Comparison of ENCODE assay signal across 27 mouse cellular contexts in genomic region chr6:18135246-18135645, GRCm38 (mm10). TPM values are rescaled to one million over a fixed set of nuclear protein-coding genes. Genes with fewer than 3 reads are reported as not detected.
A peak's percentile ranks its signal among the peaks of the same experiment; 100 is the strongest.
DNase-seq lines count a peak whose midpoint lies in the region; ATAC-seq and TF ChIP-seq lines count a peak whose summit lies in the region.
"Had no signal": no experiment of that assay in that cellular context is flagged by ENCODE, and none has a peak within 500 bp of the region (broad histone marks: within the 10 kb centered on the region; RNA-seq: fewer than 3 reads in every experiment).

No protein-coding gene starts in this region.

- H3K9ac ChIP-seq in forebrain, postnatal 0 days, result no peak overlapping the region
- no peak overlapping the region for H3K9ac ChIP-seq in forebrain, embryonic 12.5 days
- H3K9ac ChIP-seq in limb, embryonic 14.5 days (ENCODE audit: low read depth, low read length, severe bottlenecking), result no peak overlapping the region
- no peak overlapping the region for H3K9ac ChIP-seq in MEL (ENCODE audit: control insufficient read depth, low read depth, low read length, poor library complexity, severe bottlenecking)
- no peak overlapping the region for H3K9ac ChIP-seq in embryonic facial prominence, embryonic 14.5 days (ENCODE audit: low read depth, low read length)
- H3K9ac ChIP-seq: embryonic facial prominence, embryonic 15.5 days; hindbrain, embryonic 13.5 days; stomach, embryonic 15.5 days had no signal

- 41% methylated on average over 1 of the region's 1 CpGs for WGBS in forebrain, postnatal 0 days
- WGBS in forebrain, embryonic 12.5 days, result 44% methylated on average over 1 of the region's 1 CpGs
- 41% methylated on average over 1 of the region's 1 CpGs for WGBS in limb, embryonic 14.5 days
- 52% methylated on average over 1 of the region's 1 CpGs for WGBS in limb, embryonic 10.5 days
- WGBS in embryonic facial prominence, embryonic 14.5 days, result 28% methylated on average over 1 of the region's 1 CpGs

- TF ChIP-seq RAD21 in MEL (IDR thresholded peaks at IDR 0.05; ENCODE audit: low read depth, low read length), result peak; percentile 56

- H3K36me3 ChIP-seq in forebrain, postnatal 0 days (ENCODE audit: insufficient read depth), result no peaks in the 10 kb centered on the region
- H3K36me3 ChIP-seq in forebrain, embryonic 12.5 days (replicated peaks), result no peaks in the 10 kb centered on the region
- H3K36me3 ChIP-seq in limb, embryonic 14.5 days (ENCODE audit: control insufficient read depth, insufficient read depth, low read length), result no peaks in the 10 kb centered on the region
- H3K36me3 ChIP-seq in limb, embryonic 10.5 days, result no peaks in the 10 kb centered on the region
- H3K36me3 ChIP-seq in MEL (ENCODE audit: control insufficient read depth in 1 of 2, insufficient read depth in 2 of 2, low read length in 2 of 2), result no peaks in the 10 kb centered on the region
- no peaks in the 10 kb centered on the region for H3K36me3 ChIP-seq in embryonic facial prominence, embryonic 14.5 days (ENCODE audit: control insufficient read depth, insufficient read depth, low read length)
- H3K36me3 ChIP-seq: embryonic facial prominence, embryonic 15.5 days; forebrain, embryonic 10.5 days; hindbrain, embryonic 13.5 days; stomach, embryonic 15.5 days had no signal

- TF ChIP-seq POLR2A in limb, embryonic 14.5 days (IDR thresholded peaks at IDR 0.05; ENCODE audit: borderline replicate concordance, extremely low read depth, insufficient read depth, insufficient read length), result no peak
- TF ChIP-seq POLR2A in MEL (IDR thresholded peaks at IDR 0.05; ENCODE audit: control insufficient read depth in 1 of 2, insufficient read depth in 1 of 2, low read depth in 1 of 2, low read length in 2 of 2, poor library complexity in 1 of 2), result no peak

- TF ChIP-seq EP300 in MEL (IDR thresholded peaks at IDR 0.05; ENCODE audit: low read depth in 1 of 2, low read length in 2 of 2), result no peak

- peak; percentile 5 for DNase-seq in forebrain, postnatal 0 days
- DNase-seq in limb, embryonic 14.5 days (ENCODE audit: low spot score), result peak; percentile 6
- no peak for DNase-seq in limb, embryonic 10.5 days (ENCODE audit: low spot score)
- DNase-seq in MEL (ENCODE audit: low read depth, low spot score), result peak; percentile 8
- peak; percentile 6 for DNase-seq in embryonic facial prominence, embryonic 14.5 days (ENCODE audit: low spot score)
- no peak for DNase-seq in spleen, postnatal 10 days (ENCODE audit: low spot score in 2 of 2)
- DNase-seq: B cell, adult 2 months; cerebellum, adult 11-12 months; cerebellum, postnatal 25 days; gastrocnemius, postnatal 25 days; kidney, adult 11 months; kidney, postnatal 10 days; layer of hippocampus, adult 9-11 months; lung, adult 2 months; spleen, adult 18-20 months had no signal

- ATAC-seq in forebrain, postnatal 0 days, result no peak
- ATAC-seq in forebrain, embryonic 12.5 days (ENCODE audit: low FRiP score), result no peak
- ATAC-seq in limb, embryonic 14.5 days (ENCODE audit: low FRiP score, low read depth), result no peak
- no peak for ATAC-seq in embryonic facial prominence, embryonic 14.5 days (ENCODE audit: low read depth)
- ATAC-seq: midbrain, embryonic 16.5 days had no signal

- H3K9me3 ChIP-seq in forebrain, postnatal 0 days (ENCODE audit: low read length), result no peaks in the 10 kb centered on the region
- no peaks in the 10 kb centered on the region for H3K9me3 ChIP-seq in forebrain, embryonic 12.5 days
- no peaks in the 10 kb centered on the region for H3K9me3 ChIP-seq in limb, embryonic 14.5 days (ENCODE audit: control insufficient read depth, low read length)
- H3K9me3 ChIP-seq in limb, embryonic 10.5 days (replicated peaks), result no peaks in the 10 kb centered on the region
- H3K9me3 ChIP-seq in MEL (replicated peaks; ENCODE audit: insufficient read depth, low read length), result no peaks in the 10 kb centered on the region
- no peaks in the 10 kb centered on the region for H3K9me3 ChIP-seq in embryonic facial prominence, embryonic 14.5 days (ENCODE audit: control insufficient read depth, low read length)
- H3K9me3 ChIP-seq: embryonic facial prominence, embryonic 15.5 days; forebrain, embryonic 10.5 days; hindbrain, embryonic 13.5 days; stomach, embryonic 15.5 days had no signal

- no peak overlapping the region for H3K27ac ChIP-seq in forebrain, postnatal 0 days (ENCODE audit: low read depth, low read length)
- H3K27ac ChIP-seq in forebrain, embryonic 12.5 days, result no peak overlapping the region
- H3K27ac ChIP-seq in limb, embryonic 14.5 days (replicated peaks; ENCODE audit: low read depth, low read length), result no peak overlapping the region
- H3K27ac ChIP-seq in limb, embryonic 10.5 days, result no peak overlapping the region
- H3K27ac ChIP-seq in MEL (ENCODE audit: control insufficient read depth, low read depth, low read length), result no peak overlapping the region
- H3K27ac ChIP-seq in embryonic facial prominence, embryonic 14.5 days (replicated peaks; ENCODE audit: low read depth, low read length), result no peak overlapping the region
- H3K27ac ChIP-seq: embryonic facial prominence, embryonic 15.5 days; forebrain, embryonic 10.5 days; hindbrain, embryonic 13.5 days; stomach, embryonic 15.5 days had no signal

- no peaks in the 10 kb centered on the region for H3K4me1 ChIP-seq in forebrain, postnatal 0 days (ENCODE audit: insufficient read depth)
- H3K4me1 ChIP-seq in forebrain, embryonic 12.5 days, result 0 out of 2 replicates have a peak, but pooled peaks cover 3% of the 10 kb centered on the region
- no peaks in the 10 kb centered on the region for H3K4me1 ChIP-seq in limb, embryonic 14.5 days (ENCODE audit: control insufficient read depth, insufficient read depth, low read length)
- H3K4me1 ChIP-seq in limb, embryonic 10.5 days, result no peaks in the 10 kb centered on the region
- H3K4me1 ChIP-seq in MEL (ENCODE audit: control insufficient read depth in 1 of 2, insufficient read depth in 2 of 2, low read length in 2 of 2), result no peaks in the 10 kb centered on the region
- no peaks in the 10 kb centered on the region for H3K4me1 ChIP-seq in embryonic facial prominence, embryonic 14.5 days (ENCODE audit: control insufficient read depth, insufficient read depth, low read length)
- H3K4me1 ChIP-seq: embryonic facial prominence, embryonic 15.5 days; hindbrain, embryonic 13.5 days; stomach, embryonic 15.5 days had no signal

- no peak overlapping the region for H3K4me2 ChIP-seq in forebrain, postnatal 0 days (ENCODE audit: low read depth)
- no peak overlapping the region for H3K4me2 ChIP-seq in forebrain, embryonic 12.5 days
- H3K4me2 ChIP-seq in limb, embryonic 14.5 days (replicated peaks; ENCODE audit: low read depth, low read length, severe bottlenecking), result no peak overlapping the region
- H3K4me2 ChIP-seq in embryonic facial prominence, embryonic 14.5 days (ENCODE audit: low read depth, low read length), result no peak overlapping the region
- H3K4me2 ChIP-seq: embryonic facial prominence, embryonic 15.5 days; hindbrain, embryonic 13.5 days; liver, embryonic 11.5 days; stomach, embryonic 15.5 days had no signal

- no peak overlapping the region for H3K4me3 ChIP-seq in forebrain, postnatal 0 days (ENCODE audit: low read depth, low read length)
- no peak overlapping the region for H3K4me3 ChIP-seq in forebrain, embryonic 12.5 days (replicated peaks)
- H3K4me3 ChIP-seq in limb, embryonic 14.5 days (replicated peaks; ENCODE audit: low read length), result no peak overlapping the region
- H3K4me3 ChIP-seq in limb, embryonic 10.5 days, result no peak overlapping the region
- H3K4me3 ChIP-seq in MEL (ENCODE audit: control insufficient read depth in 1 of 2, insufficient read depth in 1 of 2, low read depth in 2 of 2, low read length in 2 of 2), result no peak overlapping the region
- H3K4me3 ChIP-seq in embryonic facial prominence, embryonic 14.5 days (ENCODE audit: low read depth, low read length), result no peak overlapping the region
- H3K4me3 ChIP-seq: embryonic facial prominence, embryonic 15.5 days; forebrain, embryonic 10.5 days; hindbrain, embryonic 13.5 days; stomach, embryonic 15.5 days had no signal

- H3K79me2 ChIP-seq in MEL (ENCODE audit: control insufficient read depth, insufficient read depth, low read length, poor library complexity), result no peaks in the 10 kb centered on the region

- H3K27me3 ChIP-seq in forebrain, postnatal 0 days (ENCODE audit: insufficient read depth, low read length), result no peaks in the 10 kb centered on the region
- no peaks in the 10 kb centered on the region for H3K27me3 ChIP-seq in forebrain, embryonic 12.5 days
- no peaks in the 10 kb centered on the region for H3K27me3 ChIP-seq in limb, embryonic 14.5 days (ENCODE audit: control insufficient read depth, insufficient read depth, low read length)
- no peaks in the 10 kb centered on the region for H3K27me3 ChIP-seq in limb, embryonic 10.5 days (ENCODE audit: low read depth, poor library complexity, severe bottlenecking)
- H3K27me3 ChIP-seq in MEL (ENCODE audit: control insufficient read depth in 1 of 2, insufficient read depth in 2 of 2, low read length in 2 of 2), result no peaks in the 10 kb centered on the region; a peak in 1 of 4 replicates
- H3K27me3 ChIP-seq in embryonic facial prominence, embryonic 14.5 days (replicated peaks; ENCODE audit: control insufficient read depth, insufficient read depth, low read length), result no peaks in the 10 kb centered on the region
- H3K27me3 ChIP-seq: embryonic facial prominence, embryonic 15.5 days; hindbrain, embryonic 13.5 days; stomach, embryonic 15.5 days had no signal

- TF ChIP-seq CTCF in forebrain, postnatal 0 days (IDR thresholded peaks at IDR 0.05; ENCODE audit: low read depth), result peak; percentile 49
- TF ChIP-seq CTCF in MEL (IDR thresholded peaks at IDR 0.05 in 2 of 3, conservative IDR thresholded peaks at IDR 0.05 in 1 of 3; ENCODE audit: control insufficient read depth in 1 of 3, insufficient read depth in 1 of 3, low read depth in 2 of 3, low read length in 3 of 3, poor library complexity in 1 of 3, severe bottlenecking in 1 of 3), result peak in 1 of 3 experiments; percentile 48; a peak in 2 of 6 replicates

RNA-seq across cellular contexts. Expression of gene Asz1, which starts 26.4 kb away (rescaled TPM):
- not detected in 2 replicates for total RNA-seq in forebrain, postnatal 0 days (2014; rRNA removed)
- not detected in 2 replicates for polyA plus RNA-seq in forebrain, postnatal 0 days (2015; fragmentation: Nextera tagmentation; extraction: Ambion mirVana)
- not detected in 2 replicates for polyA plus RNA-seq in forebrain, embryonic 12.5 days (2016; fragmentation: Nextera tagmentation; extraction: Ambion mirVana)
- polyA plus RNA-seq in limb, embryonic 14.5 days (2012; rRNA removed), result not detected in 2 replicates
- polyA plus RNA-seq in limb, embryonic 14.5 days (2014; fragmentation: Nextera tagmentation; extraction: Ambion mirVana), result not detected in 2 replicates
- not detected in 2 replicates for polyA plus RNA-seq in limb, embryonic 10.5 days (2016; fragmentation: Nextera tagmentation; extraction: Ambion mirVana)
- total RNA-seq in MEL (2012; rRNA removed), result not detected in 2 replicates
- not detected for polyA plus RNA-seq in MEL (2012; ENCODE audit: insufficient read depth in 1 of 2, insufficient read length in 2 of 2, low read depth in 1 of 2, low replicate concordance in 2 of 2, missing spikeins in 1 of 2)
- not detected in 2 replicates for polyA plus RNA-seq in embryonic facial prominence, embryonic 14.5 days (2014; fragmentation: Nextera tagmentation; extraction: Ambion mirVana)
- total RNA-seq: adrenal gland, adult 18-20 months; gastrocnemius, postnatal 25 days; left cerebral cortex, postnatal 36 days; megakaryocyte progenitor cell, adult 5-6 weeks had no signal
- polyA plus RNA-seq: embryonic facial prominence, embryonic 15.5 days; forebrain, embryonic 10.5 days; frontal cortex, adult 2 months; heart, postnatal 0 days; hindbrain, embryonic 13.5 days; lung, adult 2 months; midbrain, embryonic 16.5 days had no signal

RNA-seq across cellular contexts. Expression of gene Cftr, which starts 35.2 kb away (rescaled TPM):
- total RNA-seq in forebrain, postnatal 0 days (2014; rRNA removed), result 0.62 and 1.3 TPM in 2 replicates
- 0.06 and 0.17 TPM in 2 replicates for polyA plus RNA-seq in forebrain, postnatal 0 days (2015; fragmentation: Nextera tagmentation; extraction: Ambion mirVana)
- polyA plus RNA-seq in forebrain, embryonic 12.5 days (2016; fragmentation: Nextera tagmentation; extraction: Ambion mirVana), result 0.18 and 0.24 TPM in 2 replicates
- polyA plus RNA-seq in limb, embryonic 14.5 days (2012; rRNA removed), result 0.36 TPM in 2 replicates
- polyA plus RNA-seq in limb, embryonic 14.5 days (2014; fragmentation: Nextera tagmentation; extraction: Ambion mirVana), result 0.44 and 0.69 TPM in 2 replicates
- 0.05 and 0.08 TPM in 2 replicates for polyA plus RNA-seq in limb, embryonic 10.5 days (2016; fragmentation: Nextera tagmentation; extraction: Ambion mirVana)
- not detected in 2 replicates for total RNA-seq in MEL (2012; rRNA removed)
- polyA plus RNA-seq in MEL (2012; ENCODE audit: insufficient read depth in 1 of 2, insufficient read length in 2 of 2, low read depth in 1 of 2, low replicate concordance in 2 of 2, missing spikeins in 1 of 2), result not detected
- 0.70 and 0.93 TPM in 2 replicates for polyA plus RNA-seq in embryonic facial prominence, embryonic 14.5 days (2014; fragmentation: Nextera tagmentation; extraction: Ambion mirVana)
- total RNA-seq: gastrocnemius, postnatal 25 days; megakaryocyte progenitor cell, adult 5-6 weeks had no signal

Comparison
In these comparisons a context has a peak if more than half of its experiments do, and no peak if none do; other contexts are left out.
1. DNase-seq: peak in forebrain, postnatal 0 days (single experiment), limb, embryonic 14.5 days (single experiment), MEL (single experiment) and embryonic facial prominence, embryonic 14.5 days (single experiment); none in limb, embryonic 10.5 days (single experiment) and spleen, postnatal 10 days (0 of 2).